Mouse (Mus musculus) forebrain, embryonic 16.5 days (tissue): ENCODE data around the gene Gm14399. TPM values are rescaled to one million over a fixed set of nuclear protein-coding genes. Genes with fewer than 3 reads are reported as not detected.
A peak's percentile ranks its signal among the peaks of the same experiment; 100 is the strongest.
"Not testable (repeated sequence)": the region's sequence is repeated elsewhere in the genome, so short reads cannot be mapped to it uniquely, and the experiment has no call there.

Experiments
- ATAC-seq: fragments of 200-750 bp; cut with Nextera tagmentation; 2 replicates; pipeline ENCODE4 v1.8.0; 2017; ENCODE audit warnings: mild to moderate bottlenecking, moderate library complexity
- H3K27ac ChIP-seq: fragments of 300-500 bp; sonication (generic); 2 replicates; pipeline ENCODE4 v1.5.1; 2014; ENCODE audit warnings: low read length, control low read depth
- H3K27me3 ChIP-seq: fragments of 300-500 bp; sonication (generic); replicated peaks from 2 replicates; pipeline ENCODE4 v1.6.1; 2014; ENCODE audit warnings: low read length; ENCODE audit not compliant: control insufficient read depth, insufficient read depth
- H3K36me3 ChIP-seq: fragments of 300-500 bp; sonication (generic); 2 replicates; pipeline ENCODE4 v1.6.1; 2014; ENCODE audit not compliant: control insufficient read depth, insufficient read depth
- H3K4me1 ChIP-seq: fragments of 300-500 bp; sonication (generic); replicated peaks from 2 replicates; pipeline ENCODE4 v1.6.1; 2014; ENCODE audit warnings: low read length; ENCODE audit not compliant: control insufficient read depth, insufficient read depth
- H3K4me2 ChIP-seq: fragments of 300-500 bp; sonication (generic); 2 replicates; pipeline ENCODE4 v1.6.1; 2014; ENCODE audit warnings: mild to moderate bottlenecking, low read length, control low read depth
- H3K4me3 ChIP-seq: fragments of 300-500 bp; sonication (generic); replicated peaks from 2 replicates; pipeline ENCODE4 v1.5.1; 2014; ENCODE audit warnings: mild to moderate bottlenecking, low read length, control low read depth
- H3K9ac ChIP-seq: fragments of 300-500 bp; sonication (generic); replicated peaks from 2 replicates; pipeline ENCODE4 v1.6.1; 2014; ENCODE audit warnings: low read depth, low read length, control low read depth
- H3K9me3 ChIP-seq: fragments of 300-500 bp; sonication (generic); 2 replicates; pipeline ENCODE4 v1.6.1; 2016; ENCODE audit warnings: low read length; ENCODE audit not compliant: control insufficient read depth
- WGBS: fragments of 180-500 bp; shearing (Covaris S2); extraction: QIAGEN DNeasy Blood & Tissue Kit; methylation state at CpG from one replicate; pipeline ENCODE4 v1.1.7; 2014; 5-methylcytosine and 5-hydroxymethylcytosine counted together
- polyA plus RNA-seq: library from polyadenylated mRNA; unstranded; fragments of >200 nt; fragmentation: Nextera tagmentation; extraction: Ambion mirVana; gene quantifications from 2 replicates; pipeline ENCODE4 v1.2.1, GENCODE M21; 2015

Gm14399 gene
- polyA plus RNA-seq, 1 experiment from 2014 or later = 6.7 TPM

GRCm38 (mm10) chr2:175161438-175161837 is 19.6 kb upstream of the Gm14399 start:
- not testable (repeated sequence) for H3K9ac ChIP-seq, H3K27ac ChIP-seq, H3K4me1 ChIP-seq, H3K36me3 ChIP-seq, H3K4me2 ChIP-seq, H3K27me3 ChIP-seq, H3K9me3 ChIP-seq, ATAC-seq, H3K4me3 ChIP-seq
- WGBS = 96% methylated on average over 4 of the region's 4 CpGs

- H3K27ac ChIP-seq = no peak overlapping the region
- H3K4me1 ChIP-seq = no peaks in the 10 kb centered on the region
- no peak for ATAC-seq
- no peak overlapping the region for H3K4me3 ChIP-seq
- no peak overlapping the region for H3K9ac ChIP-seq
- H3K9me3 ChIP-seq = 0 out of 2 replicates have a peak, but pooled peaks cover 3% of the 10 kb centered on the region
- no peaks in the 10 kb centered on the region for H3K36me3 ChIP-seq
- 91% methylated on average over 3 of the region's 3 CpGs for WGBS
- H3K4me2 ChIP-seq = no peak overlapping the region
- H3K27me3 ChIP-seq = no peaks in the 10 kb centered on the region
Measured at GRCm38 (mm10) chr2:175158642-175159041, 16.8 kb upstream of the Gm14399 start.

DNA sequence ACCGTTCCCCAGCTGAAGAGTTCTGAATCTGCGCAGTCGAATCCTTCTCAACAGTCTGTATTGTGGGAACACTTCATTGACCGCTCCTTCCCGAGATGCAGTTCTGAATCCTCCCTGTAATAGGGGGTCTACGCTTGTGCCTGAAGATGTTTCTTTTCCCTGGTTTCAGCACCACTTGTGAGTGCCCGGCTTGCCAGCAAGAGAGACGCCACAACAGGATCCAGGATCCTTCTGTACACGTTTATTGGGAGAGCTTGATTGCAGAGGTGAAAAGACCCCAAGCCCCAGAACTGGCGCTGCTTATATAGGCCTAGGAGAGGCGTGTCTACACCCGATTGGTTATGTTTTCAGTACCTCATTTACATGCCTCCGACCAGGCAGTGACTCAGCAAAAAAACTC is 14.9 kb upstream of the Gm14399 start:
- no peak overlapping the region for H3K4me2 ChIP-seq
- no peak for ATAC-seq
- no peak overlapping the region for H3K9ac ChIP-seq
- no peak overlapping the region for H3K27ac ChIP-seq
- no peak overlapping the region for H3K4me3 ChIP-seq
- no peaks in the 10 kb centered on the region for H3K36me3 ChIP-seq
- H3K4me1 ChIP-seq = no peaks in the 10 kb centered on the region
- 89% methylated on average over 13 of the region's 13 CpGs for WGBS
- H3K27me3 ChIP-seq = no peaks in the 10 kb centered on the region
- 0 out of 2 replicates have a peak, but pooled peaks cover 3% of the 10 kb centered on the region for H3K9me3 ChIP-seq

DNA sequence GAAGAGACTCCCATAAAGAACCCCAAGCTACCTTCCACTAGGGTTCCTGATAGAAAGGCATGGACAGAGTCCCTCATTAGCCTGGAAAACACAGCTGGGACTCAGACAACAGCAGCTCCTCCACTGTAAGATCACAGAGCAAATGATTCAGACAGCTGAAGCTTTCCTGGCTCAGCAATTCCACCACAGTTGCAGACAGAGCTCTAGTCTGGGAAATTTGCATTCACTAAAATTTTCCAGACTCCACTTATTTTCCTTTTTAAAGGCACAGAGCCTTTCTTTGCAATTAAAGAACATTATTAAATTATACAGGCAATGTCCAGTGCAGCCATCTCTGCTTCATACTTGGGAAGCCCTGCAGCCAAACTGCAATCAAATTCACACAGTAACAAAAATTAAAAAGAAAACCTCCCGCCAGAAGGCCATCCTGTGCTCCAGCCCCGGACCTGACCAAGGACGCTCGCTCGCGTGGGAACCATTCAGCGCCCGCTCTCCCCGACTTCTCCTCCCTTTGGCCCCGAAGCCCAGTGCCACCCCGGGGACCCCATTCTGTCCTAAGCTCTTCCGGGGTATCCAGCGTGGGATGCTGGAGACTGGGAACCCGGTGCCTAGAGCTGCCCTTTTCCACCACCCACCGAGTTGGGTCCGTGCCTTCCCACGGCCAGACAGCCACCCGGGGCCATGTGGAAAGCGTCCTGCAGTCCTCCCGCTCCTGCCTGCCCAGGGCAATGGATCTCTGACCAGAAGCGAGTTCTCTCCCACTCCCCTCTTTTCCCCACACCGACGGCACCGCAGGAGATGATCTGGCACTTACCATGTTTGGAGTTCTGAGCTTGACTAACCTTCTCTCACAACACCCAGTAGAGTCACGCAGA is 457 bp downstream of the Gm14399 start:
- peak overlapping the region; percentile 47 for H3K4me3 ChIP-seq
- not testable (repeated sequence) for H3K36me3 ChIP-seq, H3K9me3 ChIP-seq, ATAC-seq, H3K27ac ChIP-seq, H3K27me3 ChIP-seq, H3K4me1 ChIP-seq
- 0 out of 2 replicates have a peak overlapping the region, but pooled peaks have one; percentile 35 for H3K9ac ChIP-seq
- under 1% methylated on average over 22 of the region's 25 CpGs for WGBS
- peak overlapping the region; percentile 42 for H3K4me2 ChIP-seq

DNA sequence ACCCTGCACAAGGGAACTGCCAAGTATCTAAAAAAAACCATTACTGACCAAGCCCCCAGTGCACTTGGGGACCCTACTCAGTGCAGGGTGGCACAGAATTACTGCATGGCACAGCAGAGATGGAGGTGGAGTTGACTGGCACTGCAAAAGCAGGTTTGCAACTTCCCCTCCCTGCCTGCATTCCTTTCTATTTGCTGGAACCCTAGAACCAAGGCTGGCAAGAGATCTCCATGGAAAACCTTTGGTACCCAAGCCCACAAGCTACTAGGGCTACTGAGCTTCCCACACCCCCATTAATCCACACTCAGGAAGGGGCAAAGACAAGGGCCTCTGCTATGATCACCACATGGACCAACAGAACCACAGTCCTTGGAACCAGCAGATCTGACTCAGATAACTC is 1.2 kb downstream of the Gm14399 start:
- H3K27me3 ChIP-seq, H3K9me3 ChIP-seq, H3K36me3 ChIP-seq, H3K4me3 ChIP-seq, H3K4me1 ChIP-seq, H3K9ac ChIP-seq, H3K27ac ChIP-seq, H3K4me2 ChIP-seq, ATAC-seq: not testable (repeated sequence)

Other genes starting within 250 kb of the Gm14399 start
- gene Gm14444, start 131.8 kb downstream of the Gm14399 start, polyA plus RNA-seq = not detected in 2 replicates
- gene Gm14393, start 74.2 kb downstream of the Gm14399 start, polyA plus RNA-seq = 0.71 TPM in 1 of 2 replicates, not detected in the other
- gene Gm14443, start 33.9 kb upstream of the Gm14399 start, polyA plus RNA-seq = 1.2 TPM in 2 replicates
- gene Gm14391, start 64.9 kb upstream of the Gm14399 start, polyA plus RNA-seq = 11.8 and 13.2 TPM in 2 replicates
- gene Gm14440, start 133.1 kb upstream of the Gm14399 start, polyA plus RNA-seq = 2.3 and 3.0 TPM in 2 replicates
- 20.7 and 20.8 TPM in 2 replicates for gene Gm4631, start 196.2 kb upstream of the Gm14399 start, polyA plus RNA-seq
- gene Zfp968, start 230.4 kb upstream of the Gm14399 start, polyA plus RNA-seq = 3.9 and 4.9 TPM in 2 replicates